Mouse (Mus musculus) cerebellum, adult 11-12 months (tissue): Measurements from ENCODE around the gene Defa21.
"Not testable (repeated sequence)": the region's sequence is repeated elsewhere in the genome, so short reads cannot be mapped to it uniquely, and the experiment has no call there.

Experiments
- DNase-seq: peaks from one replicate; pipeline ENCODE4 v3.0.0; 2022

Defa21 gene

GRCm38 (mm10) chr8:21025245-21025644, at the start of gene Defa21:
TSS of gene Defa21 (plus strand) at chr8:21025545.
- DNase-seq: not testable (repeated sequence)

GRCm38 (mm10) chr8:20979846-20980245, 45.5 kb upstream of the Defa21 start:
- DNase-seq: no peak

- not testable (repeated sequence) for DNase-seq
These were observed 31.3 kb upstream of the Defa21 start for GRCm38 (mm10) chr8:20994042-20994441.

- DNase-seq: no peak
These were observed 28.6 kb upstream of the Defa21 start for GRCm38 (mm10) chr8:20996776-20997175.

GRCm38 (mm10) chr8:20997291-20997690, 28.1 kb upstream of the Defa21 start:
- no peak for DNase-seq

GRCm38 (mm10) chr8:21001171-21001570, 24.2 kb upstream of the Defa21 start:
- no peak for DNase-seq

- DNase-seq: no peak
These were observed 18.5 kb upstream of the Defa21 start for GRCm38 (mm10) chr8:21006801-21007200.

- DNase-seq: not testable (repeated sequence)
These were observed 16.8 kb upstream of the Defa21 start for GRCm38 (mm10) chr8:21008578-21008977.

- DNase-seq: not testable (repeated sequence)
These were observed 14.8 kb upstream of the Defa21 start for GRCm38 (mm10) chr8:21010548-21010947.

GRCm38 (mm10) chr8:21054747-21055146, 29.4 kb downstream of the Defa21 start, which contains the start of gene Defa23:
TSS of gene Defa23 (plus strand) at chr8:21055047.
- not testable (repeated sequence) for DNase-seq

GRCm38 (mm10) chr8:21064738-21065137, 39.4 kb downstream of the Defa21 start, which contains the start of gene Defa35:
TSS of gene Defa35 (plus strand) at chr8:21065038.
- not testable (repeated sequence) for DNase-seq
